Mouse (Mus musculus) stomach, postnatal 0 days (tissue): ENCODE data around the gene Slc32a1. TPM values are rescaled to one million over a fixed set of nuclear protein-coding genes. Genes with fewer than 3 reads are reported as not detected.

ENCODE experiments used
- ATAC-seq: fragments of 200-750 bp; cut with Nextera tagmentation; 2 replicates; pipeline ENCODE4 v1.8.0; 2017; ENCODE audit not compliant: low FRiP score, low TSS enrichment
- DNase-seq: peaks from one replicate; pipeline ENCODE4 v3.0.0-alpha.2; 2016; ENCODE audit warnings: low spot score
- H3K27ac ChIP-seq: fragments of 300-500 bp; sonication (generic); replicated peaks from 2 replicates; pipeline ENCODE4 v1.5.1; 2014; ENCODE audit warnings: mild to moderate bottlenecking, control low read depth
- H3K27me3 ChIP-seq: fragments of 300-500 bp; sonication (generic); 2 replicates; pipeline ENCODE4 v1.6.1; 2014; ENCODE audit warnings: low read length; ENCODE audit not compliant: control insufficient read depth, insufficient read depth
- H3K36me3 ChIP-seq: fragments of 300-500 bp; sonication (generic); 2 replicates; pipeline ENCODE4 v1.6.1; 2014; ENCODE audit warnings: low read length, mixed read lengths; ENCODE audit not compliant: control insufficient read depth, insufficient read depth
- H3K4me1 ChIP-seq: fragments of 300-500 bp; sonication (generic); replicated peaks from 2 replicates; pipeline ENCODE4 v1.6.1; 2014; ENCODE audit warnings: antibody characterized with exemption; ENCODE audit not compliant: control insufficient read depth, insufficient read depth
- H3K4me2 ChIP-seq: fragments of 300-500 bp; sonication (generic); replicated peaks from 2 replicates; pipeline ENCODE4 v1.6.1; 2014; ENCODE audit warnings: low read depth, mild to moderate bottlenecking, control low read depth, moderate library complexity
- H3K4me3 ChIP-seq: fragments of 300-500 bp; sonication (generic); 2 replicates; pipeline ENCODE4 v1.5.1; 2014; ENCODE audit warnings: low read depth, low read length, control low read depth
- H3K9ac ChIP-seq: fragments of 300-500 bp; sonication (generic); 2 replicates; pipeline ENCODE4 v1.6.1; 2014; ENCODE audit warnings: mild to moderate bottlenecking, low read length, control low read depth, mixed read lengths
- H3K9me3 ChIP-seq: fragments of 300-500 bp; sonication (generic); 2 replicates; pipeline ENCODE4 v1.6.1; 2016; ENCODE audit warnings: low read length; ENCODE audit not compliant: control insufficient read depth
- CTCF ChIP-seq: IDR thresholded peaks from 2 replicates; pipeline ENCODE4 v1.5.1; 2016; ENCODE audit warnings: antibody characterized with exemption, low read depth, mild to moderate bottlenecking, moderate library complexity
- EP300 ChIP-seq: optimal IDR thresholded peaks from 2 replicates; pipeline ENCODE3; 2016; ENCODE audit warnings: antibody characterized with exemption
- WGBS: fragments of 180-500 bp; shearing (Covaris S2); extraction: QIAGEN DNeasy Blood & Tissue Kit; methylation state at CpG from one replicate; pipeline ENCODE4 v1.1.7; 2014; 5-methylcytosine and 5-hydroxymethylcytosine counted together
- polyA plus RNA-seq: library from polyadenylated mRNA; unstranded; fragments of >200 nt; fragmentation: Nextera tagmentation; extraction: Ambion mirVana; gene quantifications from 2 replicates; pipeline ENCODE4 v1.2.1, GENCODE M21; 2015

Gene Slc32a1
- not detected in 2 replicates for polyA plus RNA-seq

DNA sequence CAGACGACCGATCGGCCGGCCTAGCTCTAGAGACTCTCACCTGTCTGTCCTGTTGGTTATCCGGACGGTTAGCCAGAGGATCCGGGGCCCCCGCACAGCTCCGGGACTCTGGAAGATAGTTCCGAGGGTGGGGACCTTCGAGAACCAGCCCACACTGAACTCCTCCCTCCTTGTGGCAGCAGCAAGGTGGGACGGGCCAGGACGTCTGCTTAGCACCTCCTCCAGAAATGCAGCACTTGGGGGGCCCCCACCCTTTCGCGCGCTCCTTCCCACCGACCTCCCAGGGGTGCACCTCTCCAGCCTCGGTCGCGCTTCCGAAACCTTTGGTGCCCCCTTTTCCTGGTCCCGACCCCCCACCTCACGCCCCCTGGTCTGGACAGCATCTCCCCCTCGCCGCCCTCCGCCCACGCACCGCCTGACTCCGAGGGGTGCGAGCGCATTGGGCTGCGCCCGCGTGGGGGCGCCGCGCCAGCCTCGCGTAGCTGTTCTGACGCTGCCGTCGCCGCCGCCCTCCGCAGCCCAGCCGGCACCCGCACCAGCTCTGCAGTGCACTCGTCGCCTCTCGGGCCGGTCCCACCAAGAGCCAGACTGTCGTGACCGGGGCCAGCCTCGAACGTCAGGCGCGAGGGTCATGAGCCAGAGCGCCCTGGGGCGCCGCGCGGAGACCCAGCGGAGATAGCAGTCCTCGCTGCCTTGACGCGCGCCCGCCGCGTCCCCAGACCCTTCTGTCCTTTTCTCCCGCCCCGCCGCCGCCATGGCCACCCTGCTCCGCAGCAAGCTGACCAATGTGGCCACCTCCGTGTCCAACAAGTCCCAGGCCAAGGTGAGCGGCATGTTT, at the start of gene Slc32a1:
Gene Slc32a1 (plus strand): TSS at position 280 of the 838 bp plus-strand sequence.
- no peaks in the 10 kb centered on the region for H3K36me3 ChIP-seq
- H3K4me2 ChIP-seq: peak within 1 kb of the TSS; percentile 31; the same call in 1 of the 2 replicates
- H3K4me3 ChIP-seq: no peak within 1 kb of the TSS
- DNase-seq (no peak), ATAC-seq (no peak)
- H3K4me1 ChIP-seq: no peaks in the 10 kb centered on the region
- no peak for TF ChIP-seq CTCF
- no peak for TF ChIP-seq EP300
- no peak within 1 kb of the TSS for H3K9ac ChIP-seq
- under 1% methylated on average over 70 of the region's 77 CpGs for WGBS
- H3K27me3 ChIP-seq: peaks cover 51% of the 10 kb centered on the region
- H3K27ac ChIP-seq: no peak within 1 kb of the TSS
- no peaks in the 10 kb centered on the region for H3K9me3 ChIP-seq

DNA sequence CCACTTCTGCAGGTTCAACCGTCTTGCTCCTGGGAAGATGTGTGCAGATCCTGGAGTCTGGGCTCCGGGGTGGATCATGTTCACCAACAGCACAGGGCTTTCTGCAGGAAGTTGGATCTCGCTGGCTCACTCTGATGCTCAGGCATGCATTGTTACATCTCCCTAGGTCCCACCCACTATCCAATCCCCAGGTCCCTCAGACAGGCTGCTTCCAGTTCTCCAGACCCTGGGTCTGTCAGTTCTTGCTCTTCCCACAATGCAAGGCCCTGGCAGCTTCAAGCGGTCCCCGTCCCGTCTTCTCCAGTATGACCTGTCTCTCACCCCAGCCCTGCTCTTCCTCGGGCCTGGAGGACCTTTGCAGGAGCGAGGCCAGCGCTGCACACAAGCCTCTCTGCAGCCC, 49.8 kb upstream of the Slc32a1 start:
- no peak overlapping the region for H3K4me2 ChIP-seq
- no peak overlapping the region for H3K4me3 ChIP-seq
- no peak overlapping the region for H3K27ac ChIP-seq
- H3K9me3 ChIP-seq: no peaks in the 10 kb centered on the region
- ATAC-seq (no peak), DNase-seq (no peak)
- H3K27me3 ChIP-seq: no peaks in the 10 kb centered on the region
- no peaks in the 10 kb centered on the region for H3K4me1 ChIP-seq
- no peak for TF ChIP-seq EP300
- no peak for TF ChIP-seq CTCF
- 15% methylated on average over 9 of the region's 9 CpGs for WGBS
- no peaks in the 10 kb centered on the region for H3K36me3 ChIP-seq
- no peak overlapping the region for H3K9ac ChIP-seq

DNA sequence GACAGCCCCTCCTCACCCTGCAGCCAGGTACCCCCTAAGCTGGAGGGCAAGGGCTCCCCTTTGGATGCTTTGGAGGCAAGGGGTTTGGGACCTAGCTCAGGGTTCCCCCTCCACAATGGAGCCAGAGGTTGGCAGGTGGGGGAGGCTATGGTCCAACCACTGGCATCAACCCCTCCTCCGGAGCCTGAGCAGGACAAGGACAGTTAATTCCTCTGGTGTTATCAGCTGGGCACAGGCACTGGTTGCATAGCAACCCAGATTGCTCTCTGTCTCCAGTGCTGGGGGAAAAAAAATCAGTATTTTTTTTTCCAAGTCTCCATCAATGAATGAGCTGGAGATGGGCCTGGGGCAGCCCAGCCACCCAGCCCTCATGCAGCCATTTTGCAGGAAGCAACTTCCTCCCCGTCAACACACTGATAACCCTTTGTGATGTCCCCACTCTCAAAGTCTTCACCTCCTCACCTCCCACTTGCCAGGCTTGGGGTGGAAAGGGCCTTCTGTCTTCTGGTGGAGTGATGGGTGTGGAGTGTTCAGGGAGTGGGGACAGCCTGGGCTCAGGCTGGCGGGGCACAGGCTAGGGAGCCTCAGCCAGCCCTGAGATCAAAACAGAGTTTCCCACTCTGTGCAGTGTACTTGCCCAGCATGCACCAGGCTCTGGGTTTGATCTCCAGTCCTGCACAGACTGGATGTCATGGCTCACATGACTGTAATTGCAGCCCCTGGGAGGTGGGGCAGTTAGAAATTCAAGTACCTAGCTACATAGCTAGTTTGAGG, 49.0 kb upstream of the Slc32a1 start:
- TF ChIP-seq EP300: no peak
- TF ChIP-seq CTCF: no peak
- WGBS: 31% methylated on average over 3 of the region's 3 CpGs
- no peak for ATAC-seq

DNA sequence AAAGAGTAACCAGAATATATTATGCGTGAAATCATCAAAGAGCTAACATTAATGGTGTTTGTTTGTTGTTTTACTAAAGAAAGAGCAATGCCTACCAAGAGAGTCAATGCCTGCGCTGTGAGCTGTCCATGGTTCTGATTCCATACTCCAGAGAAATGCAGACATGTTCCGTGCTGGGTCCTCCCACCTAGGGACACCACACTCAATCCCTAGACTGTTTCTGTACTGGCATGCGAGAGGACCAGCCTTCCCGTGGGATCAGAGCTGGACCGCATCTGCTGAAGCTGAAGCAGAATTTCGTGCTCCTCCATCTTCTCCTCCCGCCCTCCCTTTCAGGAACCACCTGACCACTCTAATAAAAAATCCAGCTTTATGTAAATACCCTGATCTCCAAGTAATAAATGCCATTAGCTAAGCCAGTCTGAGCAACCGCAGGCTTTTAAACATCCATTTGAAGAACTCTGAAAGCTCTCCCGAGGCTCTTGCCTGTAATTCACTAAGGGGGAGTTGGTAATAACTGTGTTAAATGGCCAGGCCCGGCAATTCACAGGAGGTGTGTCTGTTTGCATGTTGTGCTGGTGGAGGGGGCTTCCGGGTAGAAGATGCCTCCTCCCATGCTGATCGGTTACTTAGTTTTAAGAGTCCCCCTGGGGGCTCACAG, 40.0 kb upstream of the Slc32a1 start:
- TF ChIP-seq CTCF (no peak), EP300 (no peak)
- no peak overlapping the region for H3K27ac ChIP-seq
- H3K4me2 ChIP-seq: no peak overlapping the region
- ATAC-seq (no peak), DNase-seq (peak; percentile 65)
- no peak overlapping the region for H3K9ac ChIP-seq
- no peaks in the 10 kb centered on the region for H3K9me3 ChIP-seq
- H3K4me1 ChIP-seq: no peaks in the 10 kb centered on the region
- WGBS: 25% methylated on average over 13 of the region's 13 CpGs
- no peaks in the 10 kb centered on the region for H3K27me3 ChIP-seq
- H3K4me3 ChIP-seq: no peak overlapping the region
- H3K36me3 ChIP-seq: no peaks in the 10 kb centered on the region

More for the DNA sequence above, 49.0 kb upstream of the Slc32a1 start:
- Histone ChIP-seq H3K9me3 (no peaks in the 10 kb centered on the region), H3K9ac (no peak overlapping the region), H3K36me3 (no peaks in the 10 kb centered on the region), H3K27me3 (no peaks in the 10 kb centered on the region), H3K27ac (no peak overlapping the region), H3K4me3 (no peak overlapping the region), H3K4me1 (no peaks in the 10 kb centered on the region), H3K4me2 (no peak overlapping the region)
- DNase-seq: no peak

DNA sequence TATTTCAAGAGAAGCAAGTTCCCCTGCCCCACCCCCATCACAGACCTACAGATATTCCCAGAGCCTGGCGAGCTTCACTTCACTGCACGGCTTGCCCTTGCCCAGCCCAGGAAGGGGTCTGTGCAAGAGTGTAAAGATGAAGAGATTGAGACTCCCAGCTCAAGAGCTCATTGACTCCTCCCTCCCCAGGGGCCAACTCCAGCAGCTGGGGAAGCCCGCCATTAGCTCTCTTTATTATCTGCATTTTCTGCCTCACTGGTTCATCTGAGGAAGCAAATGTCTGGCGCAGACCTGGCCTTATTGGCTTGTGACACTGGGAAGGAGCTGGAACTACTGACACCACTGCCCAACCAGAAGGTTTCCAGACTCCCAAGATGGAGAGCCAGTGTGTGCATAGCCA, 30.6 kb upstream of the Slc32a1 start:
- ATAC-seq: no peak
- TF ChIP-seq EP300: no peak
- no peak for TF ChIP-seq CTCF
- Histone ChIP-seq H3K4me2 (no peak overlapping the region), H3K27me3 (no peaks in the 10 kb centered on the region), H3K4me1 (no peaks in the 10 kb centered on the region), H3K9ac (no peak overlapping the region), H3K27ac (no peak overlapping the region), H3K4me3 (no peak overlapping the region), H3K9me3 (no peaks in the 10 kb centered on the region), H3K36me3 (no peaks in the 10 kb centered on the region)
- WGBS: 69% methylated on average over 4 of the region's 4 CpGs
- no peak for DNase-seq
